Mouse (Mus musculus) adipocyte (in vitro differentiated cells): ENCODE measurements around the gene Rnf34.

Source experiments
- DNase-seq: peaks from one replicate; pipeline ENCODE4 v3.0.0-alpha.2; 2016; ENCODE audit warnings: low spot score

The Rnf34 gene

DNA sequence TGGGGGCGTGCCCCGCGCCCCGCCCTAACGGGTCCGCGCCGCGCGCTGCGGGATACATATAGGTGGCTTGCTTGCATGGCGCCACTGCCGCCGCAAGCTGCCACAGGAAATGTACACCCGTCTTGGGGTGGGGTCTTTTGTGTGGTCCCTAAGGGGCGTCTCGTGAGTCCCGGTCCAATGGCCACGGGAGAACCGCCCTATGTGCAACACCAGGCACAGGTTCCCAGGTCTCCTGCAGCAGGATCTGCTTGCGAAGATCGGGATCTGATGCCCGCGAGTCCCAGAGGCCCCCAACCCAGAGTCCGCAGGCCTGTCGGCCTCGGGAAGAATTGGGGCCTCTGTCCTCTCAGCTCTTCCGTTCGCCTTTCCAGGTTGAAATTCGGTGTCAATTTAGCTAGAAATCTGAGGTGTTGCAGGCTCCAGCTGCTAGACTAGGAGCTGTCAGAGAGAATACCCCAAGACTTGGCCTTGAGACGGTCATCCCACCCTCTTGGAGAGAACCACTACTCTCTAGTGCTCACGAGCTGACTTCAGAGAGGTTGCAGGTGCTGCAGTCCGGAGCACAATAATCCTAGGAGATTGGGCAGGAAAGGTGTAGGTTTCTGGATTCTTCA lies 50.8 kb downstream of the Rnf34 start:
- DNase-seq = no peak

DNA sequence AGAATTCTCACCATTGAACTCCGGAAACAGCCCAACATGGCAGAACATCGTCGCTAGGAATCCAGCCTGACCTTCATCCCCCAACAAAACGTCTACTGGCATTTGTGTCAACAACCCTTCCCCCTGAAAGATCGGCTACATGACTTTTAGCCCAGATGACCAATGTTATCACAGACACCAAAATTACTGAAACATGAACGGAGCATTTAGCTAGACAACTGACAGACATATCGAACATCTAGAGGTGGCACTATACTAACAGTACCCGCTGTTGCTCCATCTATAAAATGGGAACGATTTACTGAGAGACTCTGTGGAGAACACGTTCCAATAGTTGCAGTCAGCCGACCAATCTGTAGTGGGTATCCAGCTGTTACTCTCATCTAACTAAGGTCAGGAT lies 51.3 kb downstream of the Rnf34 start:
- DNase-seq = no peak

DNA sequence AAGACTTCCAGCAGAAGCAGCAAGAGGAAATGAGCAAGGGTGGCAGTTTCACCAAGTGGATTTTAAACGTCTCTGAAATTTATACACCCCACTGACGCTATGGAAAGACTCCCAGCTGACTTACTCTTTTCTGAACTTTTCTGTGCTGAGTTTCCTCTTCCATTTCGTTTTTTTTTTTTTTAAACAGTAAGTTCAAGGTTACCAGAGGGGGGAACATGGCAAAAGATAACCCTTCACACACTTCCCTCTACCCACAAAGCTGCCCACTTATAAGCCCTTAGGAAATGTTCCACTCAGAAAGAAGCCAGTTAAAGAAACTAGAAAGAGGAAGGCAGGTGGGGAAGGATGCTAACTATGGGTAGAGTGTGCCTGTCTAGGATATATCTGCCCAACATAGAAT lies 51.8 kb downstream of the Rnf34 start:
- DNase-seq = no peak

DNA sequence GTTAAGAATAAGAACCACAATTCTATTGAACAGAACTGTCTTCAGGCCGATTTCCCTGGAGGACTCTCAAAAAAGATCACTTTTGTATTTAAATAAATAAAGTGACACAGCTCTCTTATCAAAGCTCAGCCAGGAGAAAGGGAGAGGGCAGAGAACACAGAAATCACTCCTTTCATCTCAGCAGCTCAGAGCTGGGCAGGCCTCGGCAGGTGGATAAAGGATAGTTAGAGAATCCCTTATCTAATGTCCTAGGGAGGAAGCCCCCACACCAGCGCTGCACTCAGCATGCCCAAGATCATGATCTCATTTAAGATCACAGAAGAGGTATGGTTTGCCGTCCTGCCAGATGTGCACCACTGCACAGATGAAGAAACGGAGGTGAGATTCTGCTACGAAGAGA lies 52.4 kb downstream of the Rnf34 start:
- no peak for DNase-seq

GRCm38 (mm10) chr5:122903165-122903564 lies 53.3 kb downstream of the Rnf34 start:
- no peak for DNase-seq

DNA sequence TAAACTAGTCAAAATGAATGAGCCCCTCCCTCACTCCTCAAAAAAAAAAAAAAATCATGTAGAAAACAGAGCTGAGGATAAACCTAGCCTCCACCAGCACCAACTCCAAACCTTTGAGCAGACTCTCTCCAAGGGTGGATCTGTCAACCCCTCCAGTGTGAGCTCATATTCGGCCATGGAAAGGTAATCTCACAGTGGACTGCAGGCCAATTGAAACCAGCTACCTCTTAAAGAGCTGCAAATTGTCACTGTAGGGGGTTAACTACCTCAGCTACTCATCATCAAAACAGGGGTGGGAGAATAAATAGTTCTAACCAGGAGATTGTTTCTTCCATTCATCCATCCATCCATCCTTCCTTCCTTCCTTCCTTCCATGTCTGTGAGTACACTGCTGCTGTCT lies 57.3 kb downstream of the Rnf34 start:
- DNase-seq = no peak

DNA sequence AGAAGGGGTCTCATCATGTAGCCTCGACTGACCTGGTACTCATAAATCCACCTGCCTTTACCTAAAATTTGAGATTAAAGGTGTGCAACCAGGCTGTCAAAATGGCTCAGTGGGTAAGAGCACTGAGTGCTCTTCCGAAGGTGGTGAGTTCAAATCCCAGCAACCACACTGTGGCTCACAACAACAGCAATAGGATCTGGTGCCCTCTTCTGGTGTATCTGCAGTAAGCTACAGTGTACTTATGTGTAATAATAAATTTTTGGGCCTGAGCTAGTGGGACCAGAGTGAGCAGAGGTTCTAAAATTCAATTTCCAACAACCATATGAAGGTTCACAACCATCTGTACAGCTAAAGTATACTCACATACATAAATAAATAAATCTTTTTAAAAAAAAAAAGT lies 58.2 kb downstream of the Rnf34 start:
- no peak for DNase-seq

- DNase-seq = no peak
Observed at GRCm38 (mm10) chr5:122909481-122909880, 59.6 kb downstream of the Rnf34 start.

GRCm38 (mm10) chr5:122912863-122913262 lies 63.0 kb downstream of the Rnf34 start:
- DNase-seq = no peak

- DNase-seq = no peak
Observed at GRCm38 (mm10) chr5:122916147-122916546, 66.3 kb downstream of the Rnf34 start.

- DNase-seq = no peak
Observed at GRCm38 (mm10) chr5:122917982-122918711, 68.3 kb downstream of the Rnf34 start.

GRCm38 (mm10) chr5:122920557-122920956 lies 70.7 kb downstream of the Rnf34 start:
- DNase-seq = no peak
